Mouse (Mus musculus) kidney, adult 2 months (tissue): ENCODE measurements around the gene Krt6b.

ENCODE experiments used
- CTCF ChIP-seq: fragments of 200-500 bp; conservative IDR thresholded peaks from 2 replicates; pipeline ENCODE4 v1.5.1; 2011; ENCODE audit warnings: low read depth, mild to moderate bottlenecking, control low read depth, low read length, moderate library complexity, mixed read lengths; ENCODE audit not compliant: insufficient read depth, insufficient read length
- POLR2A ChIP-seq: fragments of 200-500 bp; IDR thresholded peaks from one replicate; pipeline ENCODE4 v1.6.1; 2011; ENCODE audit warnings: low read depth, low read length, control low read depth

DNA sequence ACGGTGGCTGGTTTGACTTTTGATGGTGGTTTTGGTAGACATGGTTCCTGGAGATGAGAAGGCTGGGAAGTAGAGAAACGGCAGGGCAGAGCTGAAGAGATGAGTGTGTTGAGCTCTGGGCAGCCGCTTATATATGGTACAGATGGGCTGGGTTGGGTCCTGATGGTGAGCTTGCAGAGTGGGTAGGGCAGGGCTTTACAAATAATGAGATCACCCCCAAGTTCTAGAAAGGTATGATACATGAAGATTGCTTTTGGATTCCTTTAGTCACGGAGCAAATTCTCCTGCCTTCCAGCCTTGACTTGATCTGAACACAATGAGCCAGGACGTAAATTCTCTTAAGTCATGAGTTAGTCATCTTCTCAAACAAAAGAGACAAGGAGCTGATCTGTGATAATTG lies 14.1 kb upstream of the Krt6b start, which contains the start of gene Krt6a:
- TF ChIP-seq CTCF (no peak), POLR2A (no peak)
